In the genomic region with DNA sequence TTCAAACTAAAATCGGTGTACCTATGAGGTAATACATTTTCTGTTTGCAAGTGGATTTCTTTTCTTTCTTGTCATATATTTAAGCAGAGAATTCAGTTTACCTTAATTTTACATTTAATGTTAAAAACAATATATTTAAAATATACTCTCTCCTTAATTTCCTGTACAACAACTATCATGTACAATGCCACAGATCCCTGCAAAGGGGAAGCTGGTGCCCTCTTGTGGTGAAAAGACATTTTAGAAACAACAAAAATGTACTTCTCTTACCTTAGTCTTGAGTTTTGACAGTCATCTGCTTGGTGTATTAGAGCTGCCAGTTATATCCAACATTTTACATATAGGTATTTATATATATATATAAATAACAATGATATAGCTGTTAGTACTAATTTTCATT, we compare ENCODE assay signal across 8 mouse cellular contexts. TPM values are rescaled to one million over a fixed set of nuclear protein-coding genes. Genes with fewer than 3 reads are reported as not detected.
DNase-seq lines count a peak whose midpoint lies in the region; ATAC-seq and TF ChIP-seq lines count a peak whose summit lies in the region.

No protein-coding gene starts in this region.

- no peaks in the 10 kb centered on the region for H3K79me2 ChIP-seq in heart, adult 2 months (replicated peaks; ENCODE audit: control insufficient read depth, insufficient read depth, low read length)
- H3K79me2 ChIP-seq in liver, adult 2 months (ENCODE audit: control insufficient read depth, insufficient read depth, low read length), result no peaks in the 10 kb centered on the region

- no peaks in the 10 kb centered on the region for H3K4me1 ChIP-seq in heart, adult 2 months (ENCODE audit: control insufficient read depth, insufficient read depth, low read length)
- H3K4me1 ChIP-seq in liver, adult 2 months (ENCODE audit: control insufficient read depth, insufficient read depth, low read length), result peaks cover 10% of the 10 kb centered on the region; the same call in 1 of the 2 replicates
- H3K4me1 ChIP-seq in liver, embryonic 11.5 days (replicated peaks; ENCODE audit: control insufficient read depth, insufficient read depth, low read length), result no peaks in the 10 kb centered on the region

- intact Hi-C loops in heart, adult 2 months (cut with DNase I), result no loop called here

- no peak overlapping the region for H3K4me3 ChIP-seq in heart, adult 2 months
- no peak overlapping the region for H3K4me3 ChIP-seq in liver, adult 2 months (ENCODE audit: insufficient read depth, low read depth, low read length)
- no peak overlapping the region for H3K4me3 ChIP-seq in liver, embryonic 11.5 days (ENCODE audit: low read depth, low read length)

- TF ChIP-seq EP300 in heart, adult 2 months (IDR thresholded peaks at IDR 0.05; ENCODE audit: insufficient read depth, low read depth, low read length), result no peak

- H3K9ac ChIP-seq in heart, adult 2 months (ENCODE audit: low read depth, low read length), result no peak overlapping the region
- no peak overlapping the region for H3K9ac ChIP-seq in liver, adult 2 months (ENCODE audit: low read depth, low read length)
- H3K9ac ChIP-seq in liver, embryonic 11.5 days (ENCODE audit: low read depth, low read length), result no peak overlapping the region

- 90% methylated on average over 1 of the region's 1 CpGs for WGBS in heart, adult 2 months
- WGBS in liver, adult 2 months, result 85% methylated on average over 1 of the region's 1 CpGs
- WGBS in liver, embryonic 11.5 days, result 82% methylated on average over 1 of the region's 1 CpGs

- no peaks in the 10 kb centered on the region for H3K27me3 ChIP-seq in heart, adult 2 months (ENCODE audit: control insufficient read depth, insufficient read depth, low read length)
- H3K27me3 ChIP-seq in liver, adult 2 months (ENCODE audit: control insufficient read depth, insufficient read depth, low read length), result 0 out of 2 replicates have a peak, but pooled peaks cover 4% of the 10 kb centered on the region
- peaks cover 14% of the 10 kb centered on the region for H3K27me3 ChIP-seq in liver, embryonic 11.5 days (replicated peaks; ENCODE audit: control insufficient read depth, insufficient read depth, low read length)

- H3K9me3 ChIP-seq in liver, embryonic 11.5 days (ENCODE audit: control insufficient read depth, low read length), result no peaks in the 10 kb centered on the region

- H3K27ac ChIP-seq in heart, adult 2 months, result no peak overlapping the region
- no peak overlapping the region for H3K27ac ChIP-seq in liver, adult 2 months (replicated peaks; ENCODE audit: insufficient read depth, low read depth, low read length)
- H3K27ac ChIP-seq in liver, embryonic 11.5 days (ENCODE audit: low read depth, low read length), result no peak overlapping the region

- TF ChIP-seq CTCF in heart, adult 2 months (IDR thresholded peaks at IDR 0.05), result peak; percentile 58
- TF ChIP-seq CTCF in liver, adult 2 months (IDR thresholded peaks at IDR 0.05; ENCODE audit: low read depth, low read length), result 0 out of 2 replicates have a peak, but pooled peaks have one; percentile 8

- ATAC-seq in liver, embryonic 11.5 days (replicated peaks; ENCODE audit: low FRiP score), result no peak

- DNase-seq in heart, adult 2 months, result no peak
- no peak for DNase-seq in heart, adult 11 months
- peak; percentile 59 for DNase-seq in liver, adult 2 months (ENCODE audit: extremely low read depth, low read depth, low spot score)
- DNase-seq in liver, embryonic 11.5 days (ENCODE audit: low spot score), result no peak
- DNase-seq in NIH3T3 (ENCODE audit: low read depth), result peak; percentile 76
- DNase-seq in lung, postnatal 14 days, result peak; percentile 12
- DNase-seq in thymus, postnatal 14 days, result no peak
- DNase-seq in kidney, adult 11 months, result no peak

- no peak for TF ChIP-seq POLR2A in heart, adult 2 months (IDR thresholded peaks at IDR 0.05; ENCODE audit: insufficient read depth, low read depth, low read length)
- TF ChIP-seq POLR2A in liver, adult 2 months (IDR thresholded peaks at IDR 0.05; ENCODE audit: extremely low read depth, insufficient read depth, low read length), result no peak

- no peak overlapping the region for H3K4me2 ChIP-seq in liver, embryonic 11.5 days

- no peaks in the 10 kb centered on the region for H3K36me3 ChIP-seq in heart, adult 2 months (ENCODE audit: control insufficient read depth, insufficient read depth, low read length)
- no peaks in the 10 kb centered on the region for H3K36me3 ChIP-seq in liver, adult 2 months (ENCODE audit: control insufficient read depth, insufficient read depth, low read length)
- no peaks in the 10 kb centered on the region for H3K36me3 ChIP-seq in liver, embryonic 11.5 days (ENCODE audit: control insufficient read depth, insufficient read depth, low read length)

RNA-seq across cellular contexts. Expression of gene Pcdh20, which starts 4.8 kb away (rescaled TPM):
- under 1 TPM; 0.30 to 0.44 TPM for total RNA-seq in heart, adult 2 months (2021)
- 0.09 and 0.14 TPM in 2 replicates for polyA plus RNA-seq in heart, adult 2 months (2012; rRNA removed)
- under 0.01 and 0.13 TPM in 2 replicates for total RNA-seq in liver, adult 2 months (2014; rRNA removed)
- not detected in 2 replicates for polyA plus RNA-seq in liver, adult 2 months (2012; rRNA removed)
- 0.16 and 0.22 TPM in 2 replicates for polyA plus RNA-seq in liver, embryonic 11.5 days (2014; fragmentation: Nextera tagmentation; extraction: Ambion mirVana)

Comparison
In these comparisons a context has a peak if more than half of its experiments do, and no peak if none do; other contexts are left out.
1. DNase-seq: peak in liver, adult 2 months (single experiment), NIH3T3 (single experiment) and lung, postnatal 14 days (single experiment); none in heart, adult 2 months (0 of 2), heart, adult 11 months (single experiment), liver, embryonic 11.5 days (single experiment), thymus, postnatal 14 days (single experiment) and kidney, adult 11 months (single experiment).